Mouse (Mus musculus) embryonic facial prominence, embryonic 12.5 days (tissue): ENCODE measurements at regions not wholly inside any gene's neighbourhood (a gene's known extent, or its start where the extent isn't known, plus 50 kb on each side); places are given as distances from the start of the nearest gene placed in this dataset.

Source experiments
- ATAC-seq: fragments of 200-750 bp; cut with Nextera tagmentation; 2 replicates; pipeline ENCODE4 v1.8.0; 2017; ENCODE audit not compliant: insufficient number of reproducible peaks, insufficient read depth, low FRiP score, low TSS enrichment
- H3K27ac ChIP-seq: fragments of 300-500 bp; sonication (generic); 2 replicates; pipeline ENCODE4 v1.5.1; 2016; ENCODE audit warnings: mild to moderate bottlenecking
- H3K27me3 ChIP-seq: fragments of 300-500 bp; sonication (generic); 2 replicates; pipeline ENCODE4 v1.6.1; 2016; ENCODE audit warnings: mild to moderate bottlenecking, moderate library complexity
- H3K36me3 ChIP-seq: fragments of 300-500 bp; sonication (generic); 2 replicates; pipeline ENCODE4 v1.6.1; 2016; ENCODE audit warnings: mild to moderate bottlenecking
- H3K4me1 ChIP-seq: fragments of 300-500 bp; sonication (generic); 2 replicates; pipeline ENCODE4 v1.6.1; 2016
- H3K4me2 ChIP-seq: fragments of 300-500 bp; sonication (generic); replicated peaks from 2 replicates; pipeline ENCODE4 v1.6.1; 2016; ENCODE audit warnings: mild to moderate bottlenecking, moderate library complexity
- H3K4me3 ChIP-seq: fragments of 300-500 bp; sonication (generic); 2 replicates; pipeline ENCODE4 v1.5.1; 2016; ENCODE audit warnings: mild to moderate bottlenecking
- H3K9ac ChIP-seq: fragments of 300-500 bp; sonication (generic); 2 replicates; pipeline ENCODE4 v1.6.1; 2016; ENCODE audit warnings: mild to moderate bottlenecking, moderate library complexity
- H3K9me3 ChIP-seq: fragments of 300-500 bp; sonication (generic); 2 replicates; pipeline ENCODE4 v1.6.1; 2016; ENCODE audit warnings: mild to moderate bottlenecking, moderate library complexity
- WGBS: fragments of 180-500 bp; shearing (Covaris S2); methylation state at CpG from one replicate; pipeline ENCODE4 v1.1.7; 2016; 5-methylcytosine and 5-hydroxymethylcytosine counted together

- no peak for ATAC-seq
- Histone ChIP-seq H3K4me2 (no peak overlapping the region), H3K4me1 (peaks cover 18% of the 10 kb centered on the region), H3K9me3 (no peaks in the 10 kb centered on the region), H3K27me3 (no peaks in the 10 kb centered on the region), H3K36me3 (no peaks in the 10 kb centered on the region), H3K9ac (no peak overlapping the region), H3K4me3 (no peak overlapping the region), H3K27ac (no peak overlapping the region)
- WGBS = 67% methylated on average over 8 of the region's 8 CpGs
These were observed 115.7 kb downstream of the Gadd45g start for GRCm38 (mm10) chr13:51962191-51962611.

DNA sequence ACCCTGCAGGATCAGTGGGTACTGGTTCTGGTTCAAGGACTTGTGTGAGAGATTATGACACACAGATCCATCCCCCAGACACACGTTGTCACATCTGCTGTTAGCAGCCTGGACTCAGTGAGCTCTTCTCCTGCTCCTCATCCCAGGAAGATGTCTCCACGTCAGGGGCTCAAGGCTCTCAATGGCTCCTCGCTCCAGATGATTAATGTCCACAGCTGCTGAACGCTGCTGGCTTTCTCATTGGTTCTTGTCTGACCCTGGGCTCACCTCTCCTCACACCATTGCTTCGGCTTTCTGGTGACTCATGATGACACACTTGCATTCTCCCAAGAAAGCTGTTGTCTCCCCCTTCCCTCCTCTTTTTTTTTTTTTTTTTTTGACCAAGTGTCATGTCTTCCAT lies 116.2 kb downstream of the Gadd45g start:
- WGBS = 66% methylated on average over 5 of the region's 5 CpGs
- Histone ChIP-seq H3K9ac (no peak overlapping the region), H3K4me2 (no peak overlapping the region), H3K9me3 (no peaks in the 10 kb centered on the region), H3K27ac (no peak overlapping the region), H3K27me3 (no peaks in the 10 kb centered on the region), H3K4me3 (no peak overlapping the region), H3K4me1 (peaks cover 18% of the 10 kb centered on the region), H3K36me3 (no peaks in the 10 kb centered on the region)
- ATAC-seq = no peak

GRCm38 (mm10) chr13:51963966-51964365 lies 117.5 kb downstream of the Gadd45g start:
- 65% methylated on average over 6 of the region's 6 CpGs for WGBS
- H3K9ac ChIP-seq = no peak overlapping the region
- H3K4me2 ChIP-seq = no peak overlapping the region
- no peak for ATAC-seq
- peaks cover 18% of the 10 kb centered on the region for H3K4me1 ChIP-seq
- H3K36me3 ChIP-seq = no peaks in the 10 kb centered on the region
- no peak overlapping the region for H3K27ac ChIP-seq
- H3K27me3 ChIP-seq = no peaks in the 10 kb centered on the region
- H3K9me3 ChIP-seq = no peaks in the 10 kb centered on the region
- no peak overlapping the region for H3K4me3 ChIP-seq

GRCm38 (mm10) chr13:51964416-51964815 lies 117.9 kb downstream of the Gadd45g start:
- H3K4me3 ChIP-seq = no peak overlapping the region
- H3K36me3 ChIP-seq = no peaks in the 10 kb centered on the region
- no peak overlapping the region for H3K9ac ChIP-seq
- no peaks in the 10 kb centered on the region for H3K27me3 ChIP-seq
- no peak overlapping the region for H3K27ac ChIP-seq
- no peak overlapping the region for H3K4me2 ChIP-seq
- H3K4me1 ChIP-seq = peaks cover 18% of the 10 kb centered on the region
- no peaks in the 10 kb centered on the region for H3K9me3 ChIP-seq
- ATAC-seq = no peak
- WGBS = 41% methylated on average over 6 of the region's 6 CpGs

DNA sequence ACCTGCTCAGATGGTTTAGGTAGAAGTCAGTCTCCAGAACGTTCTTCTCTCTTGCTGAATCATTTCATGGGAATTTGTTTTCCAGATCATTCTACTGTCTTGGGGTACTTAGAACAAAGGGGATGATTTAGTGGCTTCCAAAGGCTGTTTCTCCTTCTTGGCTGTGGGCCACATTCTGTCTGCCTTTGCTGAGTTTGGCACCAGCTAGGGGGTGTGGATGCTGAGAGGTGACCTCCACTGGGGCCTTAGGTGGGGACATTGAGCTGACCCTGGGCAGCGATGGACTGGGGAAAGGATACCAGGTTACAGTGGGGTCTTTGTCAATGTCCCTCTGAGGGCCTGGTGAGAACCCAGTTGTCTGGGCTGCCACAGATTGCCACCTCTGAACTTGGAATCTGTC lies 118.4 kb downstream of the Gadd45g start:
- Histone ChIP-seq H3K36me3 (no peaks in the 10 kb centered on the region), H3K4me3 (no peak overlapping the region), H3K27ac (no peak overlapping the region), H3K9me3 (no peaks in the 10 kb centered on the region), H3K9ac (no peak overlapping the region), H3K4me1 (peaks cover 22% of the 10 kb centered on the region), H3K27me3 (no peaks in the 10 kb centered on the region), H3K4me2 (no peak overlapping the region)
- WGBS = 64% methylated on average over 2 of the region's 2 CpGs
- no peak for ATAC-seq

DNA sequence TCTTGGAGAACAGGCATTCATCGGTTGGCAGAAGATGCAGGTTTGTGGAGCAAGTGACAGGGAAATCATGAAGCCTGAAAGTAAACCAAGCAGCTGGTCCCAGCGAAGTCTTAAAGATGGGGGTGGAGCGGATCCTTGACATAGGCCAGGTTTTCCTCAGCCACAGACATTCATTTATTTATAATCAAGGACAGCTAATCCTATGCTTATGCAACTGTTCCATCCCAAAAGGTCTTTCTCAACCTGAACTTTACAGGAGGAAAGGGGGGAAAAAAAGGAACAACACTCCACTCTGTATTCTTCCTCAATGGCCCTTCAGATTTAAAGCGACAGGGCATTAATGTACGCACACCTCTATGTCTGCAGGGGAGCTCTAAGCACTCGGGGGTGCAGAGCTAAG lies 121.6 kb downstream of the Gadd45g start:
- Histone ChIP-seq H3K9me3 (no peaks in the 10 kb centered on the region), H3K27me3 (no peaks in the 10 kb centered on the region), H3K4me2 (no peak overlapping the region), H3K36me3 (no peaks in the 10 kb centered on the region), H3K4me1 (peaks cover 27% of the 10 kb centered on the region), H3K27ac (no peak overlapping the region), H3K9ac (no peak overlapping the region), H3K4me3 (no peak overlapping the region)
- ATAC-seq = no peak
- WGBS = 83% methylated on average over 6 of the region's 6 CpGs

DNA sequence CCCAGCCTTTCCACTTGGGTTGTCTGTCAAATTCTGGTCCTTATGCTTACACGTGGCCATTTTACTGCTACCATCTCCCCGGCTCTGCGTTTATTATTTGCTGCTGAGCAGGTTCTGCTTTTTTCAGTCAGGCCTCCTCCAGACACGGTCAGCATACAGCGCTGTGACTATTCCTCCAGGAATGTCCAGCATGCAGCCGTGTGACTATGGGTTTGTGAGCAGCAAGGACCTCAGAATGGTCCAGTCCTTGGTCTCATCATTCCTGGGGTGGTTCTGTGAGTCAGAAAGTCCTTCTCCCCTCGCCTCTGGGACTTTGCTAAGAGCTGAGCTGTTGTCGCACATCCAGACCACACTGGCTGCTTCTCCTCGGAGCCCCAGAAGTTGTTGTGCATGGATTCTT lies 122.3 kb downstream of the Gadd45g start:
- Histone ChIP-seq H3K27me3 (no peaks in the 10 kb centered on the region), H3K36me3 (no peaks in the 10 kb centered on the region), H3K9ac (no peak overlapping the region), H3K9me3 (no peaks in the 10 kb centered on the region), H3K4me1 (peaks cover 34% of the 10 kb centered on the region), H3K4me3 (no peak overlapping the region), H3K27ac (no peak overlapping the region), H3K4me2 (no peak overlapping the region)
- ATAC-seq = no peak
- WGBS = 78% methylated on average over 9 of the region's 9 CpGs

GRCm38 (mm10) chr13:51970051-51970450 lies 123.6 kb downstream of the Gadd45g start:
- H3K9me3 ChIP-seq = no peaks in the 10 kb centered on the region
- H3K4me2 ChIP-seq = no peak overlapping the region
- H3K4me1 ChIP-seq = peaks cover 34% of the 10 kb centered on the region
- no peak overlapping the region for H3K9ac ChIP-seq
- no peak for ATAC-seq
- H3K27me3 ChIP-seq = no peaks in the 10 kb centered on the region
- WGBS = 79% methylated on average over 11 of the region's 11 CpGs
- no peak overlapping the region for H3K4me3 ChIP-seq
- no peaks in the 10 kb centered on the region for H3K36me3 ChIP-seq
- no peak overlapping the region for H3K27ac ChIP-seq

DNA sequence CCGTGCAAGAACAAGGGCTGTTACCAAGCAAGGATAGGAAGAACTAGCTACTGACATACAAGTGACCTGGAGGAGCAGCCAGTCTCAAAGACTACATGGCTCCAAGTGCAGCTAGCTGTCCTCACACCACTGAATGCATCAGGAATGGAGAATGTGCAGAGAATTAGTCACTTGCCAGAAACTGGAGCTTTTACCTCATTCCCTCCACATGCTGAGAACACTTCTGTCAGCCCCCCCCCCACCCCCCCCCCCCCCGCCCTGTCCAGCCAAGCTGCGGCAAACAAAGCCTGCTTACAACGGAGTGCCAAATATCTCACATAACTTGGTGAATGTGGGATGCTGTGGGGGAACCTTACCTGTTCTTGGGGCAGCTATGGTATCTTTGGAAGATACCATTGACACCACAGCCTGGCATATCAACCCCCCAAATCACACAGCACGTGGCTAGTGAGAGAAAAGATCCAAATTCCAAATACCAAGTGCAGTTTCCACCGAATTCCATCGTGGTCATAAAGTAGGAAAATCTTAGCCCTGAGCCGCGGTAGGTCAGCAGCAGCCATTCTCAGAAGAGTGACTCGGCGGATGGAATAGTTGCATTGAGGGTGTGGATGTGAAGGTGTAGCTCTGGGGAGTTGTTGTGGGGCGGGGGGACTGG lies 126.3 kb downstream of the Gadd45g start:
- WGBS = 73% methylated on average over 12 of the region's 12 CpGs
- Histone ChIP-seq H3K27ac (no peak overlapping the region; the same call in 1 of the 2 replicates), H3K9ac (no peak overlapping the region), H3K27me3 (no peaks in the 10 kb centered on the region), H3K4me3 (no peak overlapping the region), H3K9me3 (no peaks in the 10 kb centered on the region), H3K4me1 (peaks cover 48% of the 10 kb centered on the region), H3K36me3 (no peaks in the 10 kb centered on the region), H3K4me2 (no peak overlapping the region)
- ATAC-seq = no peak

DNA sequence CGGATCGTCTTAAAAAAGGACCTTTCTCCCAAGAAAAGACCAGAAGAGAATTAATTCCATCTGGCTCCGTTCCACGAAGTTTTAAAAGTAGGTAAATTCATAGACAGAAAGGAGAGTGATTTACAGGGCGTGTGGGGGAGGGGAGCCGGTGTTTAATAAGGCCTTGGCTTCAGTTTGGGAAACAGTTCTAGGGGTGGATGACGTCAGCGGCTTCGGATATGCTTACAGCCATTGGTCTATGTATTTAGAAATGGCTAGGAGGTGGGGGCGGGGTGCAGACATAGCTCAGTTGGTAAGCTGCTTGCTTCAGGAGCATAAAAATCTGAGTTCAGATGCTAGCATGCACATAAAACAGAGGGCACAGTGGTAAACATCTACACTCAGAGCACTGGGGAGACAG lies 127.0 kb downstream of the Gadd45g start:
- no peak overlapping the region for H3K9ac ChIP-seq
- H3K27me3 ChIP-seq = no peaks in the 10 kb centered on the region
- WGBS = 63% methylated on average over 10 of the region's 10 CpGs
- no peak overlapping the region for H3K4me2 ChIP-seq
- ATAC-seq = no peak
- no peaks in the 10 kb centered on the region for H3K9me3 ChIP-seq
- peaks cover 48% of the 10 kb centered on the region for H3K4me1 ChIP-seq
- peak overlapping the region; percentile 54; the same call in 1 of the 2 replicates for H3K27ac ChIP-seq
- no peaks in the 10 kb centered on the region for H3K36me3 ChIP-seq
- no peak overlapping the region for H3K4me3 ChIP-seq

DNA sequence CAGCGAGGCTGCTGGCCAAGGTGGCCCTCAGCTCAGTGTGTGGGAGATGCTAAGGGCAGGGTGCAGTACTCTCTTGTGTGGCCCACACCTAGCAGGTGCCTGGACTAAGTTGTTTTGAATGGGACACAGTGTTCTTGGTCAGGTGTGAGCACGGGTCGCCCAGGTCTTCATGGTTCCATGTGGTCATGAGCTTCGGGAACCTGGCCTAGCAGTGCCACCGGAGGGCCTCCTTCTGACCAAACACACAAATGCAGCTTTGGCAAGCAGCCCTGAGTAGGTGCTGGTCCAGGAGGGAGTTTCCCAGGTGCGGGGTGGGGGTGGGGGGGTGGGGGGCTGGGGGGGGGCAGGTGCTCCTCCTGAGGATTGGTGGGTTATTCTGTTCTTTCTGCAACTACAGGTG lies 127.6 kb downstream of the Gadd45g start:
- Histone ChIP-seq H3K4me2 (no peak overlapping the region), H3K9ac (no peak overlapping the region), H3K4me3 (no peak overlapping the region), H3K27ac (no peak overlapping the region), H3K9me3 (no peaks in the 10 kb centered on the region), H3K36me3 (no peaks in the 10 kb centered on the region), H3K27me3 (no peaks in the 10 kb centered on the region), H3K4me1 (peaks cover 48% of the 10 kb centered on the region)
- WGBS = 90% methylated on average over 6 of the region's 6 CpGs
- ATAC-seq = no peak

- no peak overlapping the region for H3K4me2 ChIP-seq
- WGBS = 58% methylated on average over 10 of the region's 10 CpGs
These were observed 128.9 kb downstream of the Gadd45g start for GRCm38 (mm10) chr13:51975330-51975729.

More at GRCm38 (mm10) chr13:51975330-51975729, 128.9 kb downstream of the Gadd45g start:
- Histone ChIP-seq H3K4me3 (no peak overlapping the region), H3K9me3 (no peaks in the 10 kb centered on the region), H3K27ac (peak overlapping the region; percentile 73; the same call in 1 of the 2 replicates), H3K4me1 (peaks cover 44% of the 10 kb centered on the region), H3K36me3 (no peaks in the 10 kb centered on the region), H3K27me3 (no peaks in the 10 kb centered on the region), H3K9ac (no peak overlapping the region)
- no peak for ATAC-seq
